Mouse (Mus musculus) kidney, embryonic 16.5 days (tissue): Measurements from ENCODE around the gene Cops9. TPM values are rescaled to one million over a fixed set of nuclear protein-coding genes. Genes with fewer than 3 reads are reported as not detected.

Experiments
- ATAC-seq: fragments of 200-750 bp; cut with Nextera tagmentation; 2 replicates; pipeline ENCODE4 v1.8.0; 2017; ENCODE audit warnings: moderate TSS enrichment; ENCODE audit not compliant: low FRiP score, low TSS enrichment
- H3K27ac ChIP-seq: fragments of 300-500 bp; sonication (generic); 2 replicates; pipeline ENCODE4 v1.5.1; 2014; ENCODE audit warnings: low read length
- H3K27me3 ChIP-seq: fragments of 300-500 bp; sonication (generic); 2 replicates; pipeline ENCODE4 v1.6.1; 2014; ENCODE audit warnings: low read length, control low read depth, mixed read lengths; ENCODE audit not compliant: insufficient read depth
- H3K36me3 ChIP-seq: fragments of 300-500 bp; sonication (generic); 2 replicates; pipeline ENCODE4 v1.6.1; 2014; ENCODE audit warnings: low read length, control low read depth, mixed read lengths; ENCODE audit not compliant: insufficient read depth
- H3K4me1 ChIP-seq: fragments of 300-500 bp; sonication (generic); 2 replicates; pipeline ENCODE4 v1.6.1; 2014; ENCODE audit warnings: low read length, control low read depth, mixed read lengths; ENCODE audit not compliant: insufficient read depth
- H3K4me2 ChIP-seq: fragments of 300-500 bp; sonication (generic); replicated peaks from 2 replicates; pipeline ENCODE4 v1.6.1; 2014; ENCODE audit warnings: low read depth, low read length
- H3K4me3 ChIP-seq: fragments of 300-500 bp; sonication (generic); 2 replicates; pipeline ENCODE4 v1.5.1; 2014; ENCODE audit warnings: mild to moderate bottlenecking, low read length
- H3K9ac ChIP-seq: fragments of 300-500 bp; sonication (generic); replicated peaks from 2 replicates; pipeline ENCODE4 v1.6.1; 2014; ENCODE audit warnings: low read length
- H3K9me3 ChIP-seq: fragments of 300-500 bp; sonication (generic); 2 replicates; pipeline ENCODE4 v1.6.1; 2016; ENCODE audit warnings: low read length, control low read depth
- WGBS: fragments of 180-500 bp; shearing (Covaris S2); extraction: QIAGEN DNeasy Blood & Tissue Kit; methylation state at CpG from one replicate; pipeline ENCODE4 v1.1.7; 2014; 5-methylcytosine and 5-hydroxymethylcytosine counted together
- polyA plus RNA-seq: library from polyadenylated mRNA; unstranded; fragments of >200 nt; fragmentation: Nextera tagmentation; extraction: Ambion mirVana; gene quantifications from 2 replicates; pipeline ENCODE4 v1.2.1, GENCODE M21; 2015

Gene Cops9
- polyA plus RNA-seq, 1 experiment from 2014 or later, result 396 TPM

DNA sequence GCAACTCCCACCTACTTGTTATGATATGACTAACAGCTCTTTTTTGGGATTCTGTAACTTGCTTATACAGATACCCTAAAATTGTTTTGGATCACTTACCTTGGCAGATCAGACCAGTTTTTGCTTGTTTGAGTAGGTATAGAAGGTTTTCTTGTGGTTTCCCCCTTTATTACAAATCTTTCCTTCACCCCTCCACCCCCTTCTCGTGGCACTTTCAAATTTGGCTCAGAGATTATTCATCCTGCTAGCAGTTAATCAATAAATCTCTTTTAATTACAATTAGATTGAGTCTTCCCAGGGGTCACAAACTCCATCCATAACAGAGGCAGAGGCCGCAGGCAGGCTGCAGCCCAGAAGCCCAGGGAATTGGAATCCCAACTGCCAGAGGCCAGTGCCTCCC lies 24.3 kb downstream of the Cops9 start, which contains the start of gene Olfr12:
Gene Olfr12 (plus strand): TSS at position 301 of the 400 bp plus-strand sequence.
- H3K4me3 ChIP-seq, result no peak within 1 kb of the TSS
- H3K4me2 ChIP-seq, result no peak within 1 kb of the TSS
- ATAC-seq, result no peak
- H3K9ac ChIP-seq, result no peak within 1 kb of the TSS
- no peaks in the 10 kb centered on the region for H3K9me3 ChIP-seq
- 53% methylated on average over 2 of the region's 2 CpGs for WGBS
- H3K36me3 ChIP-seq, result no peaks in the 10 kb centered on the region
- no peak within 1 kb of the TSS for H3K27ac ChIP-seq
- H3K4me1 ChIP-seq, result no peaks in the 10 kb centered on the region
- H3K27me3 ChIP-seq, result peaks cover 2% of the 10 kb centered on the region; the same call in 1 of the 2 replicates

DNA sequence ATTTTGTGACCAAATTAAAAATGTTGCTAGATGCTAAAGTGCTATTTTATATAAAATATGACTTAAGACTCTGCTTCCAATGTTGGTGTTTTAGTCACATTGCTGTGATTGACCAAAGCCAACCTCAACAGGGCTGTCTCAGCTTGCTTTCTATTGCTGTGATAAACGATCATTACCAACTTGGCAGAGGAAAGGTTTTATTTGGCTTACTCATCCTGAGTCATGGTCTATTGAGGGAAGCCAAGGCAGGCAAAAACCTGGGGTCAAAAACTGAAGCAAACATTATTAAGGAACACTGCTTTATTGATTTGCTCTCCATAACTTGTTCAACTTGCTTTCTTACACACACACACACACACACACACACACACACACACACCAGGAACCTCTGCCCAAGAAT lies 25.7 kb downstream of the Cops9 start:
- ATAC-seq, result no peak
- Histone ChIP-seq H3K9ac (no peak overlapping the region), H3K27me3 (0 out of 2 replicates have a peak, but pooled peaks cover 2% of the 10 kb centered on the region), H3K36me3 (no peaks in the 10 kb centered on the region), H3K4me1 (no peaks in the 10 kb centered on the region), H3K4me2 (no peak overlapping the region), H3K4me3 (no peak overlapping the region), H3K27ac (no peak overlapping the region), H3K9me3 (no peaks in the 10 kb centered on the region)
- 88% methylated on average over 1 of the region's 1 CpGs for WGBS

DNA sequence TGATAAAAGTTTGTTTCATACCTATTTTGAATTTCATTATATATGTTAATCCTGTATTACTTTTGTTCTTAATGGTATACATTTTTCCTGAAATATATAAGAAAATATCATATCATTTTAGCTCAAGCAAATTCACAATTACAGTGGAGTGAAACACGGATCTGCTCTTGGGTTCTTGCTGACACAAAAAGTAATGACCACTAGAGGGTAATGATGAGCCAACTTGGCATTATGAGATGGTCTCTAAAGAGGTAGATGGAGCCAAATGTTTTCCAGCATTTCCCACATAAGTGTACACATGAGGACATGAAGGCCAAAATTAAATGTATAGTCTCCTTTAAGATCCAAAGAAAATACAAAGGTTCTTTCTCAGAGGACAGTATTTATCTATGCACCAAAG lies 27.3 kb downstream of the Cops9 start:
- Histone ChIP-seq H3K4me2 (no peak overlapping the region), H3K9me3 (no peaks in the 10 kb centered on the region), H3K4me3 (no peak overlapping the region), H3K27ac (no peak overlapping the region), H3K36me3 (no peaks in the 10 kb centered on the region), H3K4me1 (no peaks in the 10 kb centered on the region), H3K27me3 (0 out of 2 replicates have a peak, but pooled peaks cover 2% of the 10 kb centered on the region), H3K9ac (no peak overlapping the region)
- no peak for ATAC-seq
- WGBS, result 8% methylated on average over 1 of the region's 1 CpGs

DNA sequence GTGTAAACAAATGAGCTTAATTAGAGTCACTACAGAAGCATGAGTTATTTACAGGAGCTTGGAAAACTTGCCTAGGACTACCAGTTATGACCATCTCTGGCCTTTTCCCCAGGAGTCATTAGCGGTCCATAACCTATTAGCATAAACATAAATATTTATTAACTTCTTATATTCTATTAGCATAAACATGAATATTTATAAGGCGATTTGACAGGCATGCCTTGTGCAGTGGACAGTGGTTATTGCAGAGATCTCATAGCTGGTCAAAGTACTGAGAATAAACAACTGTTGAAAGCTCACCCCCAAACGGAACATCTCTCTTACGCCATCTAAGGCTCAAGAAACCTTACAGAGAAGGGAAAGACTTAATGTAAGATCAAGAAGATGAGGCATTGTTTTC lies 28.6 kb downstream of the Cops9 start:
- H3K9ac ChIP-seq, result no peak overlapping the region
- H3K36me3 ChIP-seq, result no peaks in the 10 kb centered on the region
- no peak overlapping the region for H3K27ac ChIP-seq
- ATAC-seq, result no peak
- WGBS, result 41% methylated on average over 4 of the region's 4 CpGs
- 0 out of 2 replicates have a peak, but pooled peaks cover 2% of the 10 kb centered on the region for H3K27me3 ChIP-seq
- no peak overlapping the region for H3K4me3 ChIP-seq
- H3K4me1 ChIP-seq, result no peaks in the 10 kb centered on the region
- H3K9me3 ChIP-seq, result no peaks in the 10 kb centered on the region
- H3K4me2 ChIP-seq, result no peak overlapping the region

DNA sequence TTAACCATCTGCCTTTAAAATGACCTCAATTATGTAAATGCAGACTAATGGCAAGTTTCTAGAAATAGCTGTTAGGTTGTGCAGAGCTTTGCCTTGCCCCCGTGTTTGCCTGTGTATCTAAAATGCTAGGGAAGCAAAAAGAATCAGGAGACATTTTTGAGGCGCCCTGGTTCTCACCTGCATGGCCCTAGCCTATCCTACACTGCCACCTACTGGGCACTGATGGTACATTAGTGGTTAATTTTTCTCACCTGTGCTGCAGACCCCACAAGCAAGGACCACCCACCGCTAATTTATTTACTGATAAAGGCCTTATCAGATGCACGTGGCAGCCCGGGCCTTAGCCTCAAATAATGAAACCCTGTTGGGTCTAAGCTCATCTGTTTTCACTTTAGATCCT lies 30.8 kb downstream of the Cops9 start:
- WGBS, result 8% methylated on average over 5 of the region's 5 CpGs
- H3K36me3 ChIP-seq, result no peaks in the 10 kb centered on the region
- H3K4me2 ChIP-seq, result no peak overlapping the region
- H3K4me3 ChIP-seq, result no peak overlapping the region
- no peak for ATAC-seq
- H3K4me1 ChIP-seq, result no peaks in the 10 kb centered on the region
- no peaks in the 10 kb centered on the region for H3K9me3 ChIP-seq
- no peak overlapping the region for H3K27ac ChIP-seq
- H3K9ac ChIP-seq, result no peak overlapping the region
- H3K27me3 ChIP-seq, result 0 out of 2 replicates have a peak, but pooled peaks cover 2% of the 10 kb centered on the region

DNA sequence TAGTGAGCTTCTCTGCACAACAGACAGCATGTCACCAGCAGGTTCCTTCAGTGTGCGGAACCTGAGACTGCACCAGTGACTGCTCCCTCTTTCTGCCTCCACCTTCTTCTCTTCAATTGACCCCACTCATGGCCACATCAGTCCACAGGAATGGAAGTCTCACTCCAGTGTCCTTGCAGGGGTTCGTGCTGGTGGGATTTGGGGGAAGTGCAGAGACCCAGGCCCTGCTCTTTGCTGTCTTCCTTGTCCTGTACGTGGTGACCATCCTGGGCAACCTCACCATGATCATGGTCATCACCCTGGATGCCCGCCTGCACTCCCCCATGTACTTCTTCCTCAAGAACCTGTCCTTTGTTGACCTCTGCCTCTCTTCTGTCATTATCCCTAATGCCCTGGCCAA lies 34.1 kb downstream of the Cops9 start:
- Histone ChIP-seq H3K9me3 (no peaks in the 10 kb centered on the region), H3K4me2 (no peak overlapping the region), H3K4me3 (no peak overlapping the region), H3K27ac (no peak overlapping the region), H3K36me3 (no peaks in the 10 kb centered on the region), H3K27me3 (0 out of 2 replicates have a peak, but pooled peaks cover 2% of the 10 kb centered on the region), H3K4me1 (no peaks in the 10 kb centered on the region), H3K9ac (no peak overlapping the region)
- WGBS, result 75% methylated on average over 4 of the region's 4 CpGs
- ATAC-seq, result no peak

DNA sequence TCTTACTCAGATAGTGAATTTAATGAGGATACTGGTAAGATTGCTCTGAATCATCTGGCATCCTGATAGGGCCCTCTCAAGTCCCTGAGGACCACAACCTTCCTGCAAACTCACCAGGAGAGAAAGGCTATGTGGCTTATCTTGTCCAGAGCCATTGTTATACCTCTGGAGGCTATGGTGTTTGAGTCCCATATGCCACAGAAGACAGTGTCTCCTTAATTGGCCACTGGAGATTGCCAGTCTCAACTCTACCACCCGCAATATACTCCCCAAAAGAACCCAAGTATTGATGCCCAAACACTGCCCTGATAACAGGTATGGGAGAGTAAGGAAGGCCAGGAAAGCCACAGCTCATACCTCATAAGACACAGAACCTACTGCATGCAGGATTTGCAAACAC lies 36.3 kb downstream of the Cops9 start, which contains the start of gene Olfr1410:
Gene Olfr1410 (plus strand): TSS at position 301 of the 400 bp plus-strand sequence.
- ATAC-seq, result no peak
- no peak within 1 kb of the TSS for H3K4me3 ChIP-seq
- 88% methylated on average over 1 of the region's 1 CpGs for WGBS
- H3K9me3 ChIP-seq, result no peaks in the 10 kb centered on the region
- H3K9ac ChIP-seq, result no peak within 1 kb of the TSS
- no peak within 1 kb of the TSS for H3K4me2 ChIP-seq
- no peak within 1 kb of the TSS for H3K27ac ChIP-seq
- no peaks in the 10 kb centered on the region for H3K27me3 ChIP-seq
- no peaks in the 10 kb centered on the region for H3K36me3 ChIP-seq
- no peaks in the 10 kb centered on the region for H3K4me1 ChIP-seq

DNA sequence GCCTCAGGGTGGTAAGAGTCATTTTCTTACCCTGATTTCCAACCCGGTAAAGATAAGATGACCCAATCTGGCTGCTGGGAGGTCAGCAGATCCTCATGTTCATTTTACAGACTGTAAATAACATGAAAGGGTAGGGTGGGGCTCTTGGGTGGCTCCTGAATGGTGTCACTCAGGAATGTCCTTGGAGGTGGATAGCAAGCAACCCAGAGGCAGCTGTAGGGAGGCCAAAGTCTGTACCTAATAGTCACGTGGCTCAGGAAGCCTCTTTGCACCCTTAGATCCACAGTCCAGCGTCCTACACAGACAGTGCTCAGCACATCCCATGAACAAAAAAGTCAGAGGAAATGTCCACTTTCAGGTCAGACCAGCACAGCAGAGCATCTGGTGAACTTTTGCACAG lies 45.8 kb downstream of the Cops9 start:
- H3K27ac ChIP-seq, result no peak overlapping the region
- no peaks in the 10 kb centered on the region for H3K36me3 ChIP-seq
- H3K9ac ChIP-seq, result no peak overlapping the region
- H3K27me3 ChIP-seq, result no peaks in the 10 kb centered on the region
- no peaks in the 10 kb centered on the region for H3K9me3 ChIP-seq
- no peaks in the 10 kb centered on the region for H3K4me1 ChIP-seq
- H3K4me2 ChIP-seq, result no peak overlapping the region
- 65% methylated on average over 3 of the region's 3 CpGs for WGBS
- H3K4me3 ChIP-seq, result no peak overlapping the region
- no peak for ATAC-seq

DNA sequence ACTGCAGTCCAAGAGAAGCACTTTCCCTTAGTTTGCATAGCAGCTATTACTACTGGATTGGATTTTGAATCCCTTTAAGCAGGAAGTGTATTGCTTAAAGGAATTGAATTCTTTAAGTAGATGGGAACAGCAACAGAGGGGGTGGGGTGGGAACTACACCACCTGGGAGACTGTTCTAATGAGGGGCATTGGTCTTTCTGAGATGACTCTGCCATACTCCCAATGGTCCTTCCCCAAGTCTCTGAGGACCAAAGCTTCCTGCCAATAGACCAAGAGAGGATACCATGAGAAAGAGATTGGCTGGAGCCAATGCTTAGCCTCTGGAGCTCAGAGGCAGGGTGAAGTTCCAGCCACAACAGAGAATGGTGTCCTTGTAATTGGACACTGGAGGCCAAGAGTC lies 47.7 kb downstream of the Cops9 start, which contains the start of gene Olfr1411:
Gene Olfr1411 (plus strand): TSS at position 301 of the 400 bp plus-strand sequence.
- Histone ChIP-seq H3K4me1 (no peaks in the 10 kb centered on the region), H3K36me3 (no peaks in the 10 kb centered on the region), H3K27ac (no peak within 1 kb of the TSS), H3K9ac (no peak within 1 kb of the TSS), H3K4me3 (no peak within 1 kb of the TSS), H3K27me3 (no peaks in the 10 kb centered on the region), H3K4me2 (no peak within 1 kb of the TSS), H3K9me3 (no peaks in the 10 kb centered on the region)
- no peak for ATAC-seq
